Mouse (Mus musculus) E14TG2a.4 (cell line): ENCODE measurements at regions not wholly inside any gene's neighbourhood (a gene's known extent, or its start where the extent isn't known, plus 50 kb on each side); places are given as distances from the start of the nearest gene placed in this dataset.

ENCODE experiments used
- H3K27me3 ChIP-seq: 2 replicates; pipeline ENCODE4 v1.6.1; 2014; ENCODE audit warnings: low read length, control low read depth; ENCODE audit not compliant: insufficient read depth
- H3K36me3 ChIP-seq: 2 replicates; pipeline ENCODE4 v1.6.1; 2014; ENCODE audit warnings: low read length, control low read depth; ENCODE audit not compliant: insufficient read depth
- H3K4me1 ChIP-seq: replicated peaks from 2 replicates; pipeline ENCODE4 v1.6.1; 2014; ENCODE audit warnings: low read depth, low read length, control low read depth
- H3K4me3 ChIP-seq: replicated peaks from 2 replicates; pipeline ENCODE4 v1.5.1; 2014; ENCODE audit warnings: mild to moderate bottlenecking, low read length
- H3K9me3 ChIP-seq: 2 replicates; pipeline ENCODE4 v1.6.1; 2014; ENCODE audit warnings: low read length, control low read depth
- CTCF ChIP-seq: conservative IDR thresholded peaks from 2 replicates; pipeline ENCODE4 v1.5.1; 2014; ENCODE audit warnings: low read length
- NANOG ChIP-seq: IDR thresholded peaks from 2 replicates; pipeline ENCODE4 v1.6.1; 2014; ENCODE audit warnings: borderline replicate concordance, low read length, mixed read lengths
- POU5F1 ChIP-seq: IDR thresholded peaks from 2 replicates; pipeline ENCODE4 v1.6.1; 2014; ENCODE audit warnings: low read length, borderline replicate concordance

GRCm38 (mm10) chr14:60439106-60439505 is 66.0 kb downstream of the Amer2 start:
- peak; percentile 14; the same call in 1 of the 2 replicates for TF ChIP-seq CTCF
- no peak for TF ChIP-seq NANOG
- TF ChIP-seq POU5F1 = no peak
- Histone ChIP-seq H3K9me3 (peaks cover 9% of the 10 kb centered on the region), H3K27me3 (no peaks in the 10 kb centered on the region), H3K36me3 (no peaks in the 10 kb centered on the region), H3K4me3 (no peak overlapping the region), H3K4me1 (no peaks in the 10 kb centered on the region)

GRCm38 (mm10) chr14:60443821-60444551 is 70.9 kb downstream of the Amer2 start:
- no peak for TF ChIP-seq NANOG
- no peak for TF ChIP-seq CTCF
- no peak for TF ChIP-seq POU5F1
- Histone ChIP-seq H3K4me3 (no peak overlapping the region), H3K4me1 (no peaks in the 10 kb centered on the region), H3K9me3 (peaks cover 15% of the 10 kb centered on the region), H3K27me3 (no peaks in the 10 kb centered on the region), H3K36me3 (no peaks in the 10 kb centered on the region)

- no peaks in the 10 kb centered on the region for H3K36me3 ChIP-seq
- H3K4me1 ChIP-seq = no peaks in the 10 kb centered on the region
- H3K9me3 ChIP-seq = peaks cover 20% of the 10 kb centered on the region
- H3K4me3 ChIP-seq = no peak overlapping the region
- H3K27me3 ChIP-seq = no peaks in the 10 kb centered on the region
- TF ChIP-seq POU5F1 (no peak), CTCF (no peak), NANOG (no peak)
Observed at GRCm38 (mm10) chr14:60444552-60444937, 71.5 kb downstream of the Amer2 start.

- TF ChIP-seq NANOG (no peak), CTCF (no peak), POU5F1 (no peak)
- no peak overlapping the region for H3K4me3 ChIP-seq
- H3K36me3 ChIP-seq = no peaks in the 10 kb centered on the region
- peaks cover 21% of the 10 kb centered on the region for H3K9me3 ChIP-seq
- H3K4me1 ChIP-seq = no peaks in the 10 kb centered on the region
- H3K27me3 ChIP-seq = no peaks in the 10 kb centered on the region
Observed at GRCm38 (mm10) chr14:60446037-60446436, 73.0 kb downstream of the Amer2 start.

GRCm38 (mm10) chr14:60451216-60451615 is 78.2 kb downstream of the Amer2 start:
- Histone ChIP-seq H3K4me3 (no peak overlapping the region), H3K27me3 (no peaks in the 10 kb centered on the region), H3K36me3 (no peaks in the 10 kb centered on the region), H3K9me3 (peaks cover 12% of the 10 kb centered on the region; the same call in 1 of the 2 replicates), H3K4me1 (no peaks in the 10 kb centered on the region)
- no peak for TF ChIP-seq POU5F1
- no peak for TF ChIP-seq NANOG
- TF ChIP-seq CTCF = no peak

- Histone ChIP-seq H3K9me3 (peaks cover 12% of the 10 kb centered on the region; the same call in 1 of the 2 replicates), H3K27me3 (no peaks in the 10 kb centered on the region), H3K36me3 (no peaks in the 10 kb centered on the region), H3K4me3 (no peak overlapping the region), H3K4me1 (no peaks in the 10 kb centered on the region)
- no peak for TF ChIP-seq POU5F1
- peak; percentile 93 for TF ChIP-seq CTCF
Observed at GRCm38 (mm10) chr14:60451684-60452083, 78.6 kb downstream of the Amer2 start.

GRCm38 (mm10) chr14:60456767-60457166 is 83.7 kb downstream of the Amer2 start:
- Histone ChIP-seq H3K27me3 (no peaks in the 10 kb centered on the region), H3K4me3 (no peak overlapping the region), H3K9me3 (no peaks in the 10 kb centered on the region), H3K36me3 (no peaks in the 10 kb centered on the region), H3K4me1 (no peaks in the 10 kb centered on the region)
- no peak for TF ChIP-seq NANOG
- no peak for TF ChIP-seq CTCF
- no peak for TF ChIP-seq POU5F1

GRCm38 (mm10) chr14:60484996-60485888 is 112.2 kb downstream of the Amer2 start:
- Histone ChIP-seq H3K36me3 (no peaks in the 10 kb centered on the region), H3K9me3 (no peaks in the 10 kb centered on the region), H3K27me3 (peaks cover 29% of the 10 kb centered on the region), H3K4me3 (peak overlapping the region; percentile 77), H3K4me1 (peaks cover 41% of the 10 kb centered on the region)
- no peak for TF ChIP-seq NANOG
- TF ChIP-seq CTCF = no peak
- TF ChIP-seq POU5F1 = no peak
